Mouse (Mus musculus) liver, adult 2 months (tissue): ENCODE data around the gene Cdk19. TPM values are rescaled to one million over a fixed set of nuclear protein-coding genes. Genes with fewer than 3 reads are reported as not detected.

ENCODE experiments used
- DNase-seq: peaks from one replicate; pipeline ENCODE4 v3.0.0-alpha.2; 2011; ENCODE audit warnings: low read depth, low spot score; ENCODE audit errors: extremely low read depth
- H3K27ac ChIP-seq: fragments of 200-500 bp; replicated peaks from 2 replicates; pipeline ENCODE4 v1.5.1; 2012; ENCODE audit warnings: low read depth, mild to moderate bottlenecking, control low read depth, inconsistent platforms, low read length; ENCODE audit not compliant: insufficient read depth
- H3K27me3 ChIP-seq: fragments of 200-500 bp; 2 replicates; pipeline ENCODE4 v1.6.1; 2012; ENCODE audit warnings: mild to moderate bottlenecking, moderate library complexity, low read length, inconsistent platforms; ENCODE audit not compliant: control insufficient read depth, insufficient read depth
- H3K36me3 ChIP-seq: fragments of 200-500 bp; 2 replicates; pipeline ENCODE4 v1.6.1; 2012; ENCODE audit warnings: low read length, inconsistent platforms; ENCODE audit not compliant: control insufficient read depth, insufficient read depth
- H3K4me1 ChIP-seq: fragments of 200-500 bp; 2 replicates; pipeline ENCODE4 v1.6.1; 2011; ENCODE audit warnings: low read length; ENCODE audit not compliant: control insufficient read depth, insufficient read depth
- H3K4me3 ChIP-seq: fragments of 200-500 bp; 2 replicates; pipeline ENCODE4 v1.5.1; 2011; ENCODE audit warnings: low read depth, mild to moderate bottlenecking, control low read depth, low read length, moderate library complexity; ENCODE audit not compliant: insufficient read depth
- H3K79me2 ChIP-seq: fragments of 200-500 bp; 2 replicates; pipeline ENCODE4 v1.6.1; 2012; ENCODE audit warnings: inconsistent platforms, mild to moderate bottlenecking, low read length, moderate library complexity; ENCODE audit not compliant: control insufficient read depth, insufficient read depth
- H3K9ac ChIP-seq: fragments of 200-500 bp; 2 replicates; pipeline ENCODE4 v1.6.1; 2012; ENCODE audit warnings: low read depth, mild to moderate bottlenecking, control low read depth, inconsistent platforms, low read length
- CTCF ChIP-seq: fragments of 200-500 bp; IDR thresholded peaks from 2 replicates; pipeline ENCODE4 v1.5.1; 2011; ENCODE audit warnings: low read depth, low read length, control low read depth
- POLR2A ChIP-seq: fragments of 200-500 bp; IDR thresholded peaks from 2 replicates; pipeline ENCODE4 v1.6.1; 2011; ENCODE audit warnings: low read length, control low read depth; ENCODE audit not compliant: insufficient read depth; ENCODE audit errors: extremely low read depth
- WGBS: fragments of 180-500 bp; shearing (Covaris S2); methylation state at CpG from one replicate; pipeline ENCODE4 v1.1.7; 2018; 5-methylcytosine and 5-hydroxymethylcytosine counted together
- polyA plus RNA-seq: library from polyadenylated mRNA; depleted of rRNA; stranded (reverse); fragments of >200 nt; gene quantifications from 2 replicates; pipeline ENCODE4 v1.2.3, GENCODE M21; 2012
- total RNA-seq: library from RNA; depleted of rRNA; stranded (reverse); fragments of >200 nt; gene quantifications from 2 replicates; pipeline ENCODE4 v1.2.3, GENCODE M21; 2014

Gene Cdk19
- total and polyA plus RNA-seq, 2 experiments = 1.4 to 4.3 TPM

DNA sequence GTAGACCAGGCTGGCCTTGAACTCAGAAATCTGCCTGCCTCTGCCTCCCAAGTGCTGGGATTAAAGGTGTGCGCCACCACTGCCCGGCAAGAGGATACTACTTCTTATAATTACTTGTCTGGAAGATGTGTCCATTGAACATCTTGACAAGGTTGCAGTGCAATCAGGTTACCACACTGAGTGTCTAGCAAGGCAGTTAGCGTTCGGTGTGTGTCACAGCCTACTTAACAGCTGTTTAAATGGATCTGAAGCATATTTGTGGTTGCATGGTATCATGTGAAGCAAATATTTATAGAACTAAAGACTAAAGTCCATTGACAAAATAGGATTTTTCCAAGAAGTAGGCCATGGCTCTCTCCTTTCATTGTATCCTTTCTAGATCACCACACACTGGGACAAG, 90.8 kb downstream of the Cdk19 start:
- H3K79me2 ChIP-seq = peaks cover 2% of the 10 kb centered on the region; the same call in 1 of the 2 replicates
- no peaks in the 10 kb centered on the region for H3K36me3 ChIP-seq
- DNase-seq = peak; percentile 27
- H3K4me1 ChIP-seq = peaks cover 3% of the 10 kb centered on the region; the same call in 1 of the 2 replicates
- TF ChIP-seq POLR2A (no peak), CTCF (no peak)
- no peaks in the 10 kb centered on the region for H3K27me3 ChIP-seq
- H3K4me3 ChIP-seq = no peak overlapping the region
- 68% methylated on average over 4 of the region's 4 CpGs for WGBS
- no peak overlapping the region for H3K27ac ChIP-seq
- H3K9ac ChIP-seq = no peak overlapping the region

GRCm38 (mm10) chr10:40431957-40432356, 92.6 kb downstream of the Cdk19 start:
- no peaks in the 10 kb centered on the region; the same call in 1 of the 2 replicates for H3K79me2 ChIP-seq
- H3K4me3 ChIP-seq = no peak overlapping the region
- no peak for DNase-seq
- WGBS = 89% methylated on average over 3 of the region's 3 CpGs
- peaks cover 3% of the 10 kb centered on the region; the same call in 1 of the 2 replicates for H3K4me1 ChIP-seq
- no peaks in the 10 kb centered on the region for H3K27me3 ChIP-seq
- H3K36me3 ChIP-seq = peaks cover 3% of the 10 kb centered on the region; the same call in 1 of the 2 replicates
- TF ChIP-seq CTCF (no peak), POLR2A (no peak)
- no peak overlapping the region for H3K27ac ChIP-seq
- H3K9ac ChIP-seq = no peak overlapping the region

DNA sequence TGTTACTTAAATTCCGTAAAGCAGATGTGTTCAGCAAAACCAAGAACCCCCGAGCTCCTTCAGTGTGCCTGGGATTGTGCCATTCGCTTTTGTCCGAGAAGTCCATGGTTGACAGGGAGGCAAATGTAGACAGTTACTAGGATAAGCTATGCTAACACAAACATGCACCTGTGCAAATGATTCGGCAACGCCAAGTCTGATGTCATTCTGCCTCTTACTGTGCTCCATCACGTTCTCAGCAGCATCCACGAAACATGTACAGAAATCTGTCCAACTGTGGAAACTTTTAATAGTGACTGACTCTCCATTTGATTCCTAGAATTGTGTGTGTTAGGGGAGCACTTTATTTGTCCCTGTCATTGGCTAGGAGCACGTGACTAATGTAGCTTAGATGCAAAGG, 93.0 kb downstream of the Cdk19 start:
- Histone ChIP-seq H3K27me3 (no peaks in the 10 kb centered on the region), H3K4me3 (no peak overlapping the region), H3K4me1 (peaks cover 3% of the 10 kb centered on the region; the same call in 1 of the 2 replicates), H3K27ac (no peak overlapping the region), H3K79me2 (no peaks in the 10 kb centered on the region; the same call in 1 of the 2 replicates), H3K9ac (no peak overlapping the region), H3K36me3 (peaks cover 3% of the 10 kb centered on the region; the same call in 1 of the 2 replicates)
- WGBS = 89% methylated on average over 9 of the region's 9 CpGs
- no peak for DNase-seq
- TF ChIP-seq CTCF = no peak
- no peak for TF ChIP-seq POLR2A

DNA sequence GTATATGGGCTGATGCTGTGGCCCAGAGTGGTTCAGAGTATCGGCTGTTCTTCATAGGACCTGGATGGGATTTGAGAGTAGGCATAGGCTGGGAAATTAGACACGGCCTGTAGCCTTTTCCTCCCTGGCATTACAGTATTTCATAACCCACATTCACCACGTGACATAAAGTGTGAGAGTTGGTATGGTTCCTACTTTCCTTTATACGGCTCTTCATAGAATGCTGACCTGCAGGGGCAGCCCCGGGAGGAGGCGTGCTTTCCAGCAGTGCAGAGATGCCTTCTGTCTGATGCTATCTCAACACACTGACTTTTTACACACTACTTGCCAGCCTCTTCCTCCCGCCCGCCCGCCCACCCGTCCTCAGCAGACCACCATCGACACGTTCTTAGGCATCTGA, 96.0 kb downstream of the Cdk19 start:
- 90% methylated on average over 12 of the region's 12 CpGs for WGBS

DNA sequence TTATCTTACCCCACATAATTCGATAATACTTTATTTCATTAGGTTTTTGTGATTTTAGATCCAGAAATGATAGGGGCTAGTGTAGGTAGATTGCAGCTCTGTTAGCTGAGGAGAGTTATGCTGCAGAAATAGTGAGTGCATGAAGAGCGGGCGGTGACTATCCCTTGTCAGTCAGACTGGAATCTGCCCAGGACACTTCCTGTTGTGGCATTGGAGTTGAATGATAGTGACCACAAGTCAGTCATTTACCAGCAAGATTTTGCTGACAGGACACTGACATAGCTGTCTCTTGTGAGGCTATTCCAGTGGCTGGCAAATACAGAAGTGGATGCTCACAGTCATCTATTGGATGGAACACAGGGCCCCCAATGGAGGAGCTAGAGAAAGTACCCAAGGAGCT, 97.8 kb downstream of the Cdk19 start:
- Histone ChIP-seq H3K79me2 (no peaks in the 10 kb centered on the region; the same call in 1 of the 2 replicates), H3K4me1 (no peaks in the 10 kb centered on the region), H3K27me3 (no peaks in the 10 kb centered on the region), H3K27ac (no peak overlapping the region), H3K4me3 (no peak overlapping the region), H3K36me3 (peaks cover 3% of the 10 kb centered on the region; the same call in 1 of the 2 replicates), H3K9ac (no peak overlapping the region)
- DNase-seq = no peak
- TF ChIP-seq POLR2A (no peak), CTCF (no peak)
- WGBS = 93% methylated on average over 3 of the region's 3 CpGs

More for the DNA sequence above, 96.0 kb downstream of the Cdk19 start:
- H3K27me3 ChIP-seq = no peaks in the 10 kb centered on the region
- H3K27ac ChIP-seq = no peak overlapping the region
- no peaks in the 10 kb centered on the region; the same call in 1 of the 2 replicates for H3K79me2 ChIP-seq
- no peak for DNase-seq
- H3K4me3 ChIP-seq = no peak overlapping the region
- H3K36me3 ChIP-seq = peaks cover 3% of the 10 kb centered on the region; the same call in 1 of the 2 replicates
- H3K4me1 ChIP-seq = no peaks in the 10 kb centered on the region
- no peak for TF ChIP-seq CTCF
- TF ChIP-seq POLR2A = no peak
- no peak overlapping the region for H3K9ac ChIP-seq

DNA sequence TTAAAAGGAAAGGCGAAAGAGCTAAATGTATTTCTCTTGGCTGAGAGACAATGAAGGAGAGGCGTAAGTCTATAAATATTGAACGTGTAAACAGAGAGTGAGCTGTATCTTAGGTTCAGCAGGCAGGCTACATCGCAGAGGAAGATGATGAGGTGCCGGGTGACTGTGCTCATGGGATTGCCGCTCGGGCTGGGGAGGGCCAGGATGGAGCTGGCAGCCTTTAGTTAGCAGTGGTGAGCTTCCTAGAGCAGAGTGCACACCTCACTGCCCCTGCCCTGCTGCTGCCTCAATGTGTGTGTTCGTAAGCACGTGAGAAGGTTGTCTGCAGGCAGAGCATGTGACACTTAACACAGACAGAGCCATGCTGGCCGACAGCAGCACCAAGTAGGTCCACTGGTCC, 101.4 kb downstream of the Cdk19 start:
- peaks cover 3% of the 10 kb centered on the region for H3K4me1 ChIP-seq
- 76% methylated on average over 10 of the region's 10 CpGs for WGBS
- H3K27ac ChIP-seq = no peak overlapping the region
- DNase-seq = no peak
- no peaks in the 10 kb centered on the region for H3K79me2 ChIP-seq
- no peak overlapping the region for H3K9ac ChIP-seq
- no peak overlapping the region for H3K4me3 ChIP-seq
- no peaks in the 10 kb centered on the region for H3K27me3 ChIP-seq
- peaks cover 3% of the 10 kb centered on the region; the same call in 1 of the 2 replicates for H3K36me3 ChIP-seq
- TF ChIP-seq CTCF = no peak
- TF ChIP-seq POLR2A = no peak
